Mouse (Mus musculus) cerebellum, adult 2 months (tissue): ENCODE measurements around the gene Slc35b1.

Experiments
- CTCF ChIP-seq: fragments of 200-500 bp; IDR thresholded peaks from 2 replicates; pipeline ENCODE4 v1.5.1; 2011; ENCODE audit warnings: low read depth, mild to moderate bottlenecking, control low read depth, low read length, moderate library complexity, borderline replicate concordance; ENCODE audit not compliant: insufficient read depth
- POLR2A ChIP-seq: fragments of 200-500 bp; IDR thresholded peaks from 2 replicates; pipeline ENCODE4 v1.6.1; 2011; ENCODE audit warnings: low read length, control low read depth, borderline replicate concordance; ENCODE audit not compliant: insufficient read depth

- TF ChIP-seq CTCF = no peak
- no peak for TF ChIP-seq POLR2A
Observed at GRCm38 (mm10) chr11:95355661-95356011, 28.9 kb upstream of the Slc35b1 start.
